Mouse (Mus musculus): Measurements from ENCODE around the gene Tiam2. TPM values are rescaled to one million over a fixed set of nuclear protein-coding genes. Genes with fewer than 3 reads are reported as not detected.

Tiam2 gene
- total and polyA plus RNA-seq, 3 experiments = 0.42 to 1.9 TPM; not detected in 1

GRCm38 (mm10) chr17:3419368-3419928 lies 93.1 kb downstream of the Tiam2 start:
- Histone ChIP-seq H3K27me3 (ENCODE audit: control insufficient read depth in 1 of 2, insufficient read depth in 2 of 2, low read length in 2 of 2) (peaks cover 0 to 10% of the 10 kb centered on the region in 2 experiments), H3K4me3 (ENCODE audit: control insufficient read depth in 1 of 2, insufficient read depth in 1 of 2, low read depth in 2 of 2, low read length in 2 of 2) (no peak overlapping the region), H3K9ac (ENCODE audit: control insufficient read depth, low read depth, low read length, poor library complexity, severe bottlenecking) (no peak overlapping the region), H3K36me3 (ENCODE audit: control insufficient read depth in 1 of 2, insufficient read depth in 2 of 2, low read length in 2 of 2) (no peaks in the 10 kb centered on the region), H3K4me1 (ENCODE audit: control insufficient read depth in 1 of 2, insufficient read depth in 2 of 2, low read length in 2 of 2) (no peaks in the 10 kb centered on the region), H3K9me3 (replicated peaks; ENCODE audit: insufficient read depth, low read length) (no peaks in the 10 kb centered on the region), H3K27ac (ENCODE audit: control insufficient read depth, low read depth, low read length) (no peak overlapping the region), H3K79me2 (ENCODE audit: control insufficient read depth, insufficient read depth, low read length, poor library complexity) (no peaks in the 10 kb centered on the region)
- DNase-seq (ENCODE audit: low read depth, low spot score) = no peak
- no peak for TF ChIP-seq RCOR1 (IDR thresholded peaks at IDR 0.05; ENCODE audit: low read depth, low read length)
- TF ChIP-seq EP300 (IDR thresholded peaks at IDR 0.05; ENCODE audit: low read depth in 1 of 2, low read length in 2 of 2) = no peak
- TF ChIP-seq POLR2AphosphoS2 (IDR thresholded peaks at IDR 0.05; ENCODE audit: low read length) = no peak
- TF ChIP-seq MYB (IDR thresholded peaks at IDR 0.05; ENCODE audit: low read depth, low read length) = no peak
- no peak for TF ChIP-seq UBTF (IDR thresholded peaks at IDR 0.05; ENCODE audit: borderline replicate concordance, insufficient read depth, low read depth, low read length)
- TF ChIP-seq GATA1 (IDR thresholded peaks at IDR 0.05; ENCODE audit: low read depth, low read length) = no peak
- no peak for TF ChIP-seq ZNF384 (IDR thresholded peaks at IDR 0.05; ENCODE audit: low read depth, low read length)

- Histone ChIP-seq H3K79me2 (ENCODE audit: control insufficient read depth, insufficient read depth, low read length, poor library complexity) (no peaks in the 10 kb centered on the region), H3K27ac (ENCODE audit: control insufficient read depth, low read depth, low read length) (no peak overlapping the region), H3K9me3 (replicated peaks; ENCODE audit: insufficient read depth, low read length) (no peaks in the 10 kb centered on the region), H3K27me3 (ENCODE audit: control insufficient read depth in 1 of 2, insufficient read depth in 2 of 2, low read length in 2 of 2) (peaks cover 0 to 10% of the 10 kb centered on the region in 2 experiments), H3K4me1 (ENCODE audit: control insufficient read depth in 1 of 2, insufficient read depth in 2 of 2, low read length in 2 of 2) (no peaks in the 10 kb centered on the region), H3K36me3 (ENCODE audit: control insufficient read depth in 1 of 2, insufficient read depth in 2 of 2, low read length in 2 of 2) (no peaks in the 10 kb centered on the region), H3K9ac (ENCODE audit: control insufficient read depth, low read depth, low read length, poor library complexity, severe bottlenecking) (no peak overlapping the region), H3K4me3 (ENCODE audit: control insufficient read depth in 1 of 2, insufficient read depth in 1 of 2, low read depth in 2 of 2, low read length in 2 of 2) (no peak overlapping the region)
- DNase-seq (ENCODE audit: low read depth, low spot score) = no peak
- no peak for TF ChIP-seq POLR2AphosphoS5 (IDR thresholded peaks at IDR 0.05; ENCODE audit: borderline replicate concordance, low read depth, low read length)
- TF ChIP-seq TAL1 (IDR thresholded peaks at IDR 0.05; ENCODE audit: low read length) = no peak
- no peak for TF ChIP-seq CTCF (IDR thresholded peaks at IDR 0.05 in 2 of 3, conservative IDR thresholded peaks at IDR 0.05 in 1 of 3; ENCODE audit: control insufficient read depth in 1 of 3, insufficient read depth in 1 of 3, low read depth in 2 of 3, low read length in 3 of 3, poor library complexity in 1 of 3, severe bottlenecking in 1 of 3)
- TF ChIP-seq POLR2A (IDR thresholded peaks at IDR 0.05; ENCODE audit: control insufficient read depth in 1 of 2, insufficient read depth in 1 of 2, low read depth in 1 of 2, low read length in 2 of 2, poor library complexity in 1 of 2) = no peak
- no peak for TF ChIP-seq ZC3H11A (IDR thresholded peaks at IDR 0.05; ENCODE audit: low read depth, low read length)
- TF ChIP-seq TCF12 (IDR thresholded peaks at IDR 0.05; ENCODE audit: low read depth, low read length) = no peak
- no peak for TF ChIP-seq USF2 (IDR thresholded peaks at IDR 0.05; ENCODE audit: borderline replicate concordance in 1 of 2, insufficient read depth in 1 of 2, low read depth in 1 of 2, low read length in 2 of 2)
- no peak for TF ChIP-seq ZNF384 (IDR thresholded peaks at IDR 0.05; ENCODE audit: low read depth, low read length)
- TF ChIP-seq MYB (IDR thresholded peaks at IDR 0.05; ENCODE audit: low read depth, low read length) = no peak
- TF ChIP-seq MAX (IDR thresholded peaks at IDR 0.05; ENCODE audit: low read length) = no peak
- TF ChIP-seq TBP (IDR thresholded peaks at IDR 0.05; ENCODE audit: low read depth, low read length) = no peak
Measured at GRCm38 (mm10) chr17:3420148-3420547, 93.8 kb downstream of the Tiam2 start.

All from MEL (cell line).